Mouse (Mus musculus) gastrocnemius, postnatal 14 days (tissue): ENCODE data around the gene Pkp2. TPM values are rescaled to one million over a fixed set of nuclear protein-coding genes. Genes with fewer than 3 reads are reported as not detected.
A peak's percentile ranks its signal among the peaks of the same experiment; 100 is the strongest.

ENCODE experiments used
- DNase-seq: peaks from one replicate; pipeline ENCODE4 v3.0.0; 2021; ENCODE audit warnings: mixed read lengths
- intact Hi-C: fragments of 180-260 bp; cut with DNase I; formaldehyde crosslinking; loops from one replicate; pipeline ENCODE4 v1.15.1; 2025; ENCODE audit warnings: low total_unique reads
- total RNA-seq, 2 experiments: library from RNA; stranded (reverse); gene quantifications; 2 replicates each; pipeline ENCODE4 v1.2.3; 2021

Pkp2 gene
- total RNA-seq, 2 experiments from 2014 or later, result 1.2 TPM

- intact Hi-C loops, result no loop called here
Observed at GRCm38 (mm10) chr16:16255874-16256273, 42.8 kb downstream of the Pkp2 start.

GRCm38 (mm10) chr16:16256672-16257071 lies 43.6 kb downstream of the Pkp2 start:
- DNase-seq, result no peak
- intact Hi-C loops, result no loop called here

More at GRCm38 (mm10) chr16:16255874-16256273, 42.8 kb downstream of the Pkp2 start:
- no peak for DNase-seq

- intact Hi-C loops, result no loop called here
- no peak for DNase-seq
Observed at GRCm38 (mm10) chr16:16260882-16261281, 47.8 kb downstream of the Pkp2 start.

- intact Hi-C loops, result no loop called here
- DNase-seq, result no peak
Observed at GRCm38 (mm10) chr16:16261481-16261880, 48.4 kb downstream of the Pkp2 start.

- no peak for DNase-seq
Observed at GRCm38 (mm10) chr16:16262436-16262835, 49.3 kb downstream of the Pkp2 start.

GRCm38 (mm10) chr16:16272978-16273377 lies 59.9 kb downstream of the Pkp2 start:
- DNase-seq, result no peak
- intact Hi-C loops, result no loop called here

More at GRCm38 (mm10) chr16:16262436-16262835, 49.3 kb downstream of the Pkp2 start:
- intact Hi-C loops, result no loop called here

- intact Hi-C loops, result no loop called here
- no peak for DNase-seq
Observed at GRCm38 (mm10) chr16:16273752-16274151, 60.6 kb downstream of the Pkp2 start.

GRCm38 (mm10) chr16:16302369-16303137 lies 89.4 kb downstream of the Pkp2 start, which contains the start of gene Yars2:
Yars2 (plus strand) TSS chr16:16302965.
- DNase-seq, result peak; percentile 92
- intact Hi-C loops, result no loop called here

- DNase-seq, result peak; percentile 21
Observed at GRCm38 (mm10) chr16:16303138-16303827, 90.2 kb downstream of the Pkp2 start.

GRCm38 (mm10) chr16:16303888-16304287 lies 90.8 kb downstream of the Pkp2 start:
- intact Hi-C loops, result no loop called here
- DNase-seq, result no peak

More at GRCm38 (mm10) chr16:16303138-16303827, 90.2 kb downstream of the Pkp2 start:
- intact Hi-C loops, result no loop called here

GRCm38 (mm10) chr16:16311319-16311718 lies 98.2 kb downstream of the Pkp2 start:
- intact Hi-C loops, result no loop called here
- DNase-seq, result no peak

Other genes starting within 250 kb of the Pkp2 start
- 10 to 100 TPM; 16.2 to 17.4 TPM for gene Yars2, start 89.6 kb downstream of the Pkp2 start, total RNA-seq
- gene Dnm1l, start 145.6 kb downstream of the Pkp2 start, total RNA-seq, result 10 to 100 TPM; 69.8 to 73.6 TPM